Mouse (Mus musculus): Measurements from ENCODE around the gene 1810043G02Rik. TPM values are rescaled to one million over a fixed set of nuclear protein-coding genes. Genes with fewer than 3 reads are reported as not detected.
"Not testable (repeated sequence)": the region's sequence is repeated elsewhere in the genome, so short reads cannot be mapped to it uniquely, and the experiment has no call there.

1810043G02Rik gene
- polyA plus RNA-seq, 1 experiment from 2014 or later, result 39.6 TPM

GRCm38 (mm10) chr10:78009184-78009944 lies 31.0 kb downstream of the 1810043G02Rik start:
- under 1% methylated on average over 59 of the region's 59 CpGs for WGBS
- peaks cover 47% of the 10 kb centered on the region for H3K4me1 ChIP-seq

GRCm38 (mm10) chr10:78009945-78010293 lies 31.6 kb downstream of the 1810043G02Rik start, which contains the start of gene Pfkl:
Pfkl (minus strand) TSS chr10:78010083.
- Histone ChIP-seq H3K4me1 (peaks cover 47% of the 10 kb centered on the region), H3K9me3 (replicated peaks) (no peaks in the 10 kb centered on the region; the same call in 1 of the 2 replicates), H3K4me3 (peak within 1 kb of the TSS; percentile 83), H3K36me3 (peaks cover 21% of the 10 kb centered on the region), H3K27ac (replicated peaks) (peak within 1 kb of the TSS; percentile 98), H3K27me3 (ENCODE audit: low read depth, poor library complexity, severe bottlenecking) (peaks cover 8% of the 10 kb centered on the region; the same call in 1 of the 2 replicates)
- DNase-seq (ENCODE audit: low spot score), result no peak
- 1% methylated on average over 9 of the region's 9 CpGs for WGBS

More at GRCm38 (mm10) chr10:78009184-78009944, 31.0 kb downstream of the 1810043G02Rik start:
- peak overlapping the region; percentile 83 for H3K4me3 ChIP-seq
- H3K36me3 ChIP-seq, result peaks cover 27% of the 10 kb centered on the region
- peaks cover 8% of the 10 kb centered on the region; the same call in 1 of the 2 replicates for H3K27me3 ChIP-seq (ENCODE audit: low read depth, poor library complexity, severe bottlenecking)
- peak; percentile 97 for DNase-seq (ENCODE audit: low spot score)
- H3K9me3 ChIP-seq (replicated peaks), result no peaks in the 10 kb centered on the region; the same call in 1 of the 2 replicates
- H3K27ac ChIP-seq (replicated peaks), result peak overlapping the region; percentile 98

GRCm38 (mm10) chr10:78010335-78010734 lies 32.0 kb downstream of the 1810043G02Rik start:
- H3K4me3 ChIP-seq, result peak overlapping the region; percentile 83
- peaks cover 44% of the 10 kb centered on the region for H3K4me1 ChIP-seq
- H3K27ac ChIP-seq (replicated peaks), result peak overlapping the region; percentile 98; the same call in 1 of the 2 replicates
- no peaks in the 10 kb centered on the region; the same call in 1 of the 2 replicates for H3K9me3 ChIP-seq (replicated peaks)
- peaks cover 17% of the 10 kb centered on the region for H3K36me3 ChIP-seq
- peaks cover 8% of the 10 kb centered on the region; the same call in 1 of the 2 replicates for H3K27me3 ChIP-seq (ENCODE audit: low read depth, poor library complexity, severe bottlenecking)
- 25% methylated on average over 10 of the region's 10 CpGs for WGBS
- DNase-seq (ENCODE audit: low spot score), result no peak

GRCm38 (mm10) chr10:78011116-78011515 lies 32.8 kb downstream of the 1810043G02Rik start:
- H3K4me1 ChIP-seq, result peaks cover 37% of the 10 kb centered on the region
- H3K36me3 ChIP-seq; H3K9me3 ChIP-seq (replicated peaks); H3K27ac ChIP-seq (replicated peaks); H3K27me3 ChIP-seq (ENCODE audit: low read depth, poor library complexity, severe bottlenecking); H3K4me3 ChIP-seq; DNase-seq (ENCODE audit: low spot score): not testable (repeated sequence)
- 92% methylated on average over 5 of the region's 5 CpGs for WGBS

GRCm38 (mm10) chr10:78012661-78013495 lies 34.6 kb downstream of the 1810043G02Rik start:
- Histone ChIP-seq H3K27me3 (ENCODE audit: low read depth, poor library complexity, severe bottlenecking) (peaks cover 8% of the 10 kb centered on the region; the same call in 1 of the 2 replicates), H3K4me1 (peaks cover 19% of the 10 kb centered on the region), H3K27ac (replicated peaks) (no peak overlapping the region), H3K36me3 (no peaks in the 10 kb centered on the region), H3K9me3 (replicated peaks) (no peaks in the 10 kb centered on the region; the same call in 1 of the 2 replicates), H3K4me3 (no peak overlapping the region)
- 95% methylated on average over 18 of the region's 18 CpGs for WGBS
- no peak for DNase-seq (ENCODE audit: low spot score)

GRCm38 (mm10) chr10:78015489-78015888 lies 37.2 kb downstream of the 1810043G02Rik start:
- no peak overlapping the region for H3K4me3 ChIP-seq
- WGBS, result 100% methylated on average over 1 of the region's 1 CpGs

GRCm38 (mm10) chr10:78016366-78016765 lies 38.0 kb downstream of the 1810043G02Rik start:
- no peak overlapping the region for H3K4me3 ChIP-seq
- H3K9me3 ChIP-seq (replicated peaks), result no peaks in the 10 kb centered on the region; the same call in 1 of the 2 replicates
- no peaks in the 10 kb centered on the region for H3K36me3 ChIP-seq
- 53% methylated on average over 5 of the region's 5 CpGs for WGBS
- DNase-seq (ENCODE audit: low spot score), result no peak
- H3K27ac ChIP-seq (replicated peaks), result no peak overlapping the region
- no peaks in the 10 kb centered on the region for H3K27me3 ChIP-seq (ENCODE audit: low read depth, poor library complexity, severe bottlenecking)
- H3K4me1 ChIP-seq, result peaks cover 3% of the 10 kb centered on the region

More at GRCm38 (mm10) chr10:78015489-78015888, 37.2 kb downstream of the 1810043G02Rik start:
- Histone ChIP-seq H3K27ac (replicated peaks) (no peak overlapping the region), H3K9me3 (replicated peaks) (no peaks in the 10 kb centered on the region; the same call in 1 of the 2 replicates), H3K36me3 (no peaks in the 10 kb centered on the region), H3K4me1 (peaks cover 4% of the 10 kb centered on the region), H3K27me3 (ENCODE audit: low read depth, poor library complexity, severe bottlenecking) (peaks cover 6% of the 10 kb centered on the region; the same call in 1 of the 2 replicates)
- no peak for DNase-seq (ENCODE audit: low spot score)

GRCm38 (mm10) chr10:78018797-78019203 lies 40.5 kb downstream of the 1810043G02Rik start:
- Histone ChIP-seq H3K9me3 (replicated peaks) (no peaks in the 10 kb centered on the region; the same call in 1 of the 2 replicates), H3K27ac (replicated peaks) (peak overlapping the region; percentile 42; the same call in 1 of the 2 replicates), H3K27me3 (ENCODE audit: low read depth, poor library complexity, severe bottlenecking) (no peaks in the 10 kb centered on the region), H3K4me3 (peak overlapping the region; percentile 46), H3K4me1 (peaks cover 3% of the 10 kb centered on the region), H3K36me3 (no peaks in the 10 kb centered on the region)
- WGBS, result 20% methylated on average over 19 of the region's 19 CpGs
- peak; percentile 82 for DNase-seq (ENCODE audit: low spot score)

GRCm38 (mm10) chr10:78019291-78019690 lies 41.0 kb downstream of the 1810043G02Rik start:
- Histone ChIP-seq H3K27ac (replicated peaks) (no peak overlapping the region), H3K4me1 (peaks cover 3% of the 10 kb centered on the region), H3K9me3 (replicated peaks) (no peaks in the 10 kb centered on the region; the same call in 1 of the 2 replicates), H3K27me3 (ENCODE audit: low read depth, poor library complexity, severe bottlenecking) (no peaks in the 10 kb centered on the region), H3K4me3 (peak overlapping the region; percentile 46), H3K36me3 (no peaks in the 10 kb centered on the region)
- DNase-seq (ENCODE audit: low spot score), result no peak
- 87% methylated on average over 4 of the region's 4 CpGs for WGBS

GRCm38 (mm10) chr10:78019984-78020383 lies 41.7 kb downstream of the 1810043G02Rik start:
- H3K27me3 ChIP-seq (ENCODE audit: low read depth, poor library complexity, severe bottlenecking); DNase-seq (ENCODE audit: low spot score); H3K36me3 ChIP-seq; H3K27ac ChIP-seq (replicated peaks); H3K4me1 ChIP-seq; H3K4me3 ChIP-seq; H3K9me3 ChIP-seq (replicated peaks): not testable (repeated sequence)
- 100% methylated on average over 7 of the region's 11 CpGs for WGBS

- 78% methylated on average over 6 of the region's 8 CpGs for WGBS
- not testable (repeated sequence) for H3K27ac ChIP-seq (replicated peaks); H3K9me3 ChIP-seq (replicated peaks); H3K4me1 ChIP-seq; H3K4me3 ChIP-seq; DNase-seq (ENCODE audit: low spot score); H3K36me3 ChIP-seq; H3K27me3 ChIP-seq (ENCODE audit: low read depth, poor library complexity, severe bottlenecking)
Measured at GRCm38 (mm10) chr10:78025453-78025852, 47.1 kb downstream of the 1810043G02Rik start.

- no peaks in the 10 kb centered on the region for H3K36me3 ChIP-seq
- DNase-seq (ENCODE audit: low spot score), result peak; percentile 77
- no peak overlapping the region for H3K27ac ChIP-seq (replicated peaks)
- 7% methylated on average over 5 of the region's 5 CpGs for WGBS
- H3K9me3 ChIP-seq (replicated peaks), result no peaks in the 10 kb centered on the region
- H3K27me3 ChIP-seq (ENCODE audit: low read depth, poor library complexity, severe bottlenecking), result no peaks in the 10 kb centered on the region
- no peaks in the 10 kb centered on the region for H3K4me1 ChIP-seq
- no peak overlapping the region for H3K4me3 ChIP-seq
Measured at GRCm38 (mm10) chr10:78028129-78028528, 49.8 kb downstream of the 1810043G02Rik start.
